Mouse (Mus musculus) C2C12 (cell line): Measurements from ENCODE around the gene Tinagl1.

ENCODE experiments used
- CTCF ChIP-seq: IDR thresholded peaks from one replicate; pipeline ENCODE4 v1.5.1; 2011; ENCODE audit not compliant: control insufficient read depth, insufficient read depth, insufficient read length
- MAX ChIP-seq: IDR thresholded peaks from one replicate; pipeline ENCODE4 v1.6.1; 2011; ENCODE audit warnings: mild to moderate bottlenecking, control low read depth
- USF1 ChIP-seq: IDR thresholded peaks from one replicate; pipeline ENCODE4 v1.6.1; 2011; ENCODE audit warnings: low read depth, mild to moderate bottlenecking, control low read depth, moderate library complexity

DNA sequence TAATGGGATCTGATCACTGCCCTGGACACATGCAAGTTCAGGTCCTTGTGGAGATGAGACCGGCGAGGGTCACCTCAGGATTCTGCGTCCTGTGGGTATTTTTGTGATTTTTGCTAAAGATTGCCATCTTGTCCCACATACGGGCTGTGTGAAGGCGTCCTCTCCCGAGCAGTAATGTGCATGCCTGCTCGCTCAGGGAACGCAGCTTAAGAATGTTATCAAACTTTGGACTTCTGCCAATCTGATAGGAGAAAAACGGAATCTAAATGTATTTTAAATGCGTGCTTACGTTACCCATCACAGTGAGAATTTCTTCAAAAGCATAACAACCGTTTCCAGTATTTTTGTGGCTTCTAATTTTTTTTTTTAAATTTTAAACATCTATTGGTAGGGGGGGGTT lies 12.0 kb upstream of the Tinagl1 start:
- TF ChIP-seq MAX (no peak), CTCF (no peak), USF1 (no peak)
